Mouse (Mus musculus): ENCODE measurements around the gene Plppr4. TPM values are rescaled to one million over a fixed set of nuclear protein-coding genes. Genes with fewer than 3 reads are reported as not detected.

Plppr4 gene
- polyA plus RNA-seq, 1 experiment: not detected

- Histone ChIP-seq H3K4me1 (ENCODE audit: control insufficient read depth, insufficient read depth, low read length) (no peaks in the 10 kb centered on the region), H3K27ac (ENCODE audit: control insufficient read depth, insufficient read depth, low read depth, low read length, poor library complexity) (no peak overlapping the region), H3K4me3 (replicated peaks; ENCODE audit: control insufficient read depth, low read depth, low read length) (no peak overlapping the region)
- TF ChIP-seq POLR2A (IDR thresholded peaks at IDR 0.05; ENCODE audit: borderline replicate concordance, control insufficient read depth, low read depth, low read length) (no peak), CTCF (IDR thresholded peaks at IDR 0.05; ENCODE audit: control insufficient read depth, insufficient read depth, low read length) (no peak)
- WGBS: 39% methylated on average over 3 of the region's 3 CpGs
Measured at GRCm38 (mm10) chr3:117308895-117309579, 51.6 kb downstream of the Plppr4 start.

GRCm38 (mm10) chr3:117307555-117307954 is 53.1 kb downstream of the Plppr4 start:
- TF ChIP-seq POLR2A (IDR thresholded peaks at IDR 0.05; ENCODE audit: borderline replicate concordance, control insufficient read depth, low read depth, low read length) (no peak), CTCF (IDR thresholded peaks at IDR 0.05; ENCODE audit: control insufficient read depth, insufficient read depth, low read length) (no peak)
- 80% methylated on average over 4 of the region's 4 CpGs for WGBS
- no peaks in the 10 kb centered on the region for H3K4me1 ChIP-seq (ENCODE audit: control insufficient read depth, insufficient read depth, low read length)
- H3K4me3 ChIP-seq (replicated peaks; ENCODE audit: control insufficient read depth, low read depth, low read length): no peak overlapping the region
- H3K27ac ChIP-seq (ENCODE audit: control insufficient read depth, insufficient read depth, low read depth, low read length, poor library complexity): no peak overlapping the region

- Histone ChIP-seq H3K4me1 (ENCODE audit: control insufficient read depth, insufficient read depth, low read length) (no peaks in the 10 kb centered on the region), H3K27ac (ENCODE audit: control insufficient read depth, insufficient read depth, low read depth, low read length, poor library complexity) (no peak overlapping the region), H3K4me3 (replicated peaks; ENCODE audit: control insufficient read depth, low read depth, low read length) (no peak overlapping the region)
- TF ChIP-seq POLR2A (IDR thresholded peaks at IDR 0.05; ENCODE audit: borderline replicate concordance, control insufficient read depth, low read depth, low read length) (no peak), CTCF (IDR thresholded peaks at IDR 0.05; ENCODE audit: control insufficient read depth, insufficient read depth, low read length) (no peak)
- 75% methylated on average over 2 of the region's 2 CpGs for WGBS
Measured at GRCm38 (mm10) chr3:117304037-117304436, 56.6 kb downstream of the Plppr4 start.

GRCm38 (mm10) chr3:117300735-117301271 is 59.9 kb downstream of the Plppr4 start:
- Histone ChIP-seq H3K4me1 (ENCODE audit: control insufficient read depth, insufficient read depth, low read length) (no peaks in the 10 kb centered on the region), H3K4me3 (replicated peaks; ENCODE audit: control insufficient read depth, low read depth, low read length) (no peak overlapping the region), H3K27ac (ENCODE audit: control insufficient read depth, insufficient read depth, low read depth, low read length, poor library complexity) (no peak overlapping the region)
- 72% methylated on average over 1 of the region's 1 CpGs for WGBS
- TF ChIP-seq CTCF (IDR thresholded peaks at IDR 0.05; ENCODE audit: control insufficient read depth, insufficient read depth, low read length): no peak

- H3K4me1 ChIP-seq (ENCODE audit: control insufficient read depth, insufficient read depth, low read length): no peaks in the 10 kb centered on the region
- no peak overlapping the region for H3K4me3 ChIP-seq (replicated peaks; ENCODE audit: control insufficient read depth, low read depth, low read length)
- 5% methylated on average over 1 of the region's 1 CpGs for WGBS
- H3K27ac ChIP-seq (ENCODE audit: control insufficient read depth, insufficient read depth, low read depth, low read length, poor library complexity): no peak overlapping the region
- TF ChIP-seq CTCF (IDR thresholded peaks at IDR 0.05; ENCODE audit: control insufficient read depth, insufficient read depth, low read length) (no peak), POLR2A (IDR thresholded peaks at IDR 0.05; ENCODE audit: borderline replicate concordance, control insufficient read depth, low read depth, low read length) (no peak)
Measured at GRCm38 (mm10) chr3:117297735-117298134, 62.9 kb downstream of the Plppr4 start.

GRCm38 (mm10) chr3:117294308-117294925 is 66.3 kb downstream of the Plppr4 start:
- Histone ChIP-seq H3K27ac (ENCODE audit: control insufficient read depth, insufficient read depth, low read depth, low read length, poor library complexity) (no peak overlapping the region), H3K4me3 (replicated peaks; ENCODE audit: control insufficient read depth, low read depth, low read length) (no peak overlapping the region), H3K4me1 (ENCODE audit: control insufficient read depth, insufficient read depth, low read length) (no peaks in the 10 kb centered on the region)
- 35% methylated on average over 2 of the region's 2 CpGs for WGBS
- TF ChIP-seq POLR2A (IDR thresholded peaks at IDR 0.05; ENCODE audit: borderline replicate concordance, control insufficient read depth, low read depth, low read length): no peak
- TF ChIP-seq CTCF (IDR thresholded peaks at IDR 0.05; ENCODE audit: control insufficient read depth, insufficient read depth, low read length): no peak

Other genes with a start within 250 kb of the Plppr4 start
- gene Plppr5, start 214.0 kb upstream of the Plppr4 start, polyA plus RNA-seq (2011; ENCODE audit: insufficient read depth, insufficient read length, low replicate concordance, missing spikeins): not detected in 2 replicates